Mouse (Mus musculus) embryonic stem cell, embryonic (primary cell): Measurements from ENCODE around the gene Rora.

Experiments
- CTCF ChIA-PET, 4 experiments: fragments of 300-600 bp in 2 of 4; fragments of 350-600 bp in 2 of 4; sonication (Branson Sonifier 250); formaldehyde crosslinking; loops; one replicate each; lab custom pipeline; 2022; ENCODE audit warnings: inconsistent platforms in 2 of 4; lab: Charles Lee
- POLR2A ChIA-PET, 4 experiments: fragments of 300-600 bp in 2 of 4; fragments of 350-600 bp in 2 of 4; sonication (Branson Sonifier 250); formaldehyde crosslinking; loops; one replicate each; lab custom pipeline; 2022; ENCODE audit warnings: antibody characterized with exemption in 4 of 4, inconsistent platforms in 1 of 4; lab: Charles Lee

The Rora gene

GRCm38 (mm10) chr9:69109618-69110300, 456.2 kb downstream of the Rora start:
- ChIA-PET POLR2A (no interaction called here), CTCF (interaction anchor here in 1 of 4 experiments (0.7 kb wide), 1 partner anchor 996 kb away, joined by 13 read pairs; no protein-coding TSS in a partner anchor)

GRCm38 (mm10) chr9:69110301-69110674, 456.7 kb downstream of the Rora start:
- CTCF ChIA-PET = interaction anchor here in 1 of 4 experiments (0.8 kb wide), 1 partner anchor 198 kb away, joined by 4 read pairs; no protein-coding TSS in a partner anchor
- POLR2A ChIA-PET = no interaction called here

GRCm38 (mm10) chr9:69110706-69111105, 457.1 kb downstream of the Rora start:
- POLR2A ChIA-PET = interaction anchor here in 1 of 4 experiments (0.9 kb wide), 1 partner anchor 11 kb away, joined by 3 read pairs; no protein-coding TSS in a partner anchor
- CTCF ChIA-PET = interaction anchor here in 2 of 4 experiments (0.6 to 0.8 kb wide), 2 partner anchors 199 to 271 kb away, joined by 4 read pairs; no protein-coding TSS in a partner anchor

- POLR2A ChIA-PET = interaction anchor here in 1 of 4 experiments (0.9 kb wide), 1 partner anchor 10 kb away, joined by 3 read pairs; no protein-coding TSS in a partner anchor
- CTCF ChIA-PET = interaction anchor here in 1 of 4 experiments (0.6 kb wide), 1 partner anchor 270 kb away, joined by 4 read pairs; no protein-coding TSS in a partner anchor
Observed at GRCm38 (mm10) chr9:69111539-69111938, 458.0 kb downstream of the Rora start.

- ChIA-PET POLR2A (no interaction called here), CTCF (no interaction called here)
Observed at GRCm38 (mm10) chr9:69114429-69114984, 460.9 kb downstream of the Rora start.

GRCm38 (mm10) chr9:69116740-69117139, 463.2 kb downstream of the Rora start:
- CTCF ChIA-PET = interaction anchor here in 2 of 4 experiments (0.7 kb wide), 2 partner anchors 30 to 1393 kb away, joined by 3 to 5 read pairs; no protein-coding TSS in a partner anchor
- POLR2A ChIA-PET = no interaction called here

- POLR2A ChIA-PET = no interaction called here
Observed at GRCm38 (mm10) chr9:69121117-69121740, 467.6 kb downstream of the Rora start.

GRCm38 (mm10) chr9:69125011-69125786, 471.6 kb downstream of the Rora start:
- POLR2A ChIA-PET = interaction anchor here in 1 of 4 experiments (0.5 to 0.9 kb wide), 2 partner anchors 43 to 189 kb away, joined by 3 read pairs; no protein-coding TSS in a partner anchor
- CTCF ChIA-PET = no interaction called here

More at GRCm38 (mm10) chr9:69121117-69121740, 467.6 kb downstream of the Rora start:
- CTCF ChIA-PET = interaction anchor here in 1 of 4 experiments (0.5 kb wide), 1 partner anchor 1678 kb away, joined by 3 read pairs; no protein-coding TSS in a partner anchor

DNA sequence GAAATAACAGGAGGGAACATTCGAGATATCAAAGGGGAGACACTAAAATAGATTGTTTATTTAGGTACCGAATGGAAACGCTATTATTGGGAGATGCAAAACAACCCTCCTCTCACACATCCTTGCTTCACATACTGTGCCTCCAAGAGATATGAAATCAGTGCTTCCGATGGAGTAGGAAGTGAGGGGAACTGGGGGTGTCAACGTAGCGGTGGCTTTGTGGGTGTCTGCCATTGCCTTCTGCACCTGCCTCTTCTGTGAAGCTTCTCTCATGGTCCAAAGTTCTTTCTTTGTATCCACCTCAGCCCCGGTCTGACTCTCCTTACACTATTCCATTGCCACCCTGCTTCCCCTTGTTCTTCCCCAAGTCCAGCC, 472.2 kb downstream of the Rora start:
- ChIA-PET CTCF (no interaction called here), POLR2A (no interaction called here)

- POLR2A ChIA-PET = interaction anchor here in 1 of 4 experiments (1.2 kb wide), 1 partner anchor 346 kb away, joined by 3 read pairs; no protein-coding TSS in a partner anchor
- CTCF ChIA-PET = no interaction called here
Observed at GRCm38 (mm10) chr9:69126595-69126994, 473.0 kb downstream of the Rora start.

DNA sequence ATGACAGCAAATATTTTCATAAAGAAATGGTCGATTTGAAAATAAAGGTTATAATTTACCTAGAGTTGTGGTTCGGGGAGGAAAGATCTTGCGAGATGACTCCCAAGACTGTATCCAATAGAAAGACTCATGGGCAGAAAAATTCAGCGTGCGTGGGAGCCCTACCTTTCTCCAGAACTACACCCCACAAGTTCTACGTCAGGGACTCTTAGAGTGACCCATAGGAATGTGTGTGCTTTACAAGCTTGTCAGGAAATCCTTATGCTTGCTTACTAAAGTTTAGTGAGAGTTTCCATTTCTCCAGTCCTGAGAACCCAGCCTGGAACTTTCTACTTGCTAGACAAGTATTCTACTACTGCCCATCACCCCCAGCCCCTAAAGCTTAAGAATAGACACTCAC, 474.7 kb downstream of the Rora start:
- POLR2A ChIA-PET = interaction anchor here in 2 of 4 experiments (0.6 to 1.2 kb wide), 2 partner anchors 9 to 72 kb away, joined by 3 to 5 read pairs; no protein-coding TSS in a partner anchor
- CTCF ChIA-PET = no interaction called here

DNA sequence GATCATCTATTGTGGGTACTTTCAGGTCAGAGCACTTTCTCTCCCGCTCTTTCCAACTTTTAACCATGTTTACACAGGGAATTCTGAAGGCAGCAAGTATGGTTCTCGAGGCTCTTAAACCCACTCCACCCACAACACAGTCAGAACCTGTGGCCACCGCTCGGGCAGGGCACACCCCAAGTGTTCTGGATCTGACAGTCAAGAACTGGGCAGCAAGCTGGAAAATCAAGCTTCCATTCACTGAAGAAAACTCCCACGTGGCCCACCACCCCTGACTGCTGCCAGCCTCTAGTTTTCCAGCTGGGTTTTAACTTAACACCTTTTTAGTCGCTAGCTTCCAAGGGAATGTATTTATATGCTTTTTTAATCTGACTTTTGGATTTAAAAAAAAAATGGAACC, 479.4 kb downstream of the Rora start:
- POLR2A ChIA-PET = no interaction called here

GRCm38 (mm10) chr9:69133696-69134095, 480.1 kb downstream of the Rora start:
- POLR2A ChIA-PET = no interaction called here
- CTCF ChIA-PET = interaction anchor here in 1 of 4 experiments (0.7 kb wide), 1 partner anchor 374 kb away, joined by 3 read pairs; no protein-coding TSS in a partner anchor

More for the DNA sequence above, 479.4 kb downstream of the Rora start:
- CTCF ChIA-PET = no interaction called here

GRCm38 (mm10) chr9:69134604-69135003, 481.0 kb downstream of the Rora start:
- ChIA-PET CTCF (interaction anchor here in 1 of 4 experiments (0.6 kb wide), 1 partner anchor 112 kb away, joined by 4 read pairs; no protein-coding TSS in a partner anchor), POLR2A (no interaction called here)

DNA sequence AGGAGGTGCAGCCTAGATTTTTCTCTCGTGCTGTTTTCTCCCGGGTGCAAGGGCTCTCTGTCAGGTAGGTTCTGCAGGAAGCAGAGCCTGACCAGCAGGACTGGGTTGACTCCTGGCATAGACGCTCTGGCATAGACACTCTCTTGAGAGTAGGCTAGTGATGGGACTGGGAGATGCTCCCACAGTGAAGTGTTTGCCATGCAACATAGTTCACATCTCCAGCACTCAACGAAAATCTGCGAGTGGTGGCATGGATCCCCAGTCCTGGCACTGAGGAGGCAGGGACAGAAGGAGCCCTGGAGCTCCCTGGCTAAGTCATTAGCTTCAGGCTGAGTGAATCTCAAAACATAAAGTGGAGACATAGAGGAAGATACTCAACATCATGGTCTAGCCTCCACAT, 483.2 kb downstream of the Rora start:
- ChIA-PET POLR2A (interaction anchor here in 1 of 4 experiments (1.0 kb wide), 1 partner anchor 9 kb away, joined by 5 read pairs; no protein-coding TSS in a partner anchor), CTCF (no interaction called here)

DNA sequence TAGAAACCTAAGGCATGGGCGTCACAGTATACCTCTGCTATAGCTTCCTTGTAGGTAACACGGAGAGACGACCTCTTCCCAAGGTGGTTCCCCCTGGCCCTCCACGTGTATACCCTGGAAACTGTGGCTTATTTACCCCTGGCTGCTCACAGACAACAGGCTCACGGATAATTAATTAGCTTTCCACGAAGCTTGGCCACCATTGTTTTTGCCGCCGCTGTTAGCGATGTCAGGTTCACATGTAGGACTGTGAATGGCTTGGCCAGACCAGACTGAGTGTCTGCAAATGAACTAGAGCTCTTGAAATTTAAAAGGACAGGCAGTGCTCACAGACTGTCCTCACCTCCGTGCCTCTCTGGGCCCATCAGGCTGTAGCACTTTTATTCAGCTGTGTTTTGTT, 483.8 kb downstream of the Rora start:
- ChIA-PET POLR2A (interaction anchor here in 1 of 4 experiments (1.0 kb wide), 1 partner anchor 9 kb away, joined by 5 read pairs; no protein-coding TSS in a partner anchor), CTCF (no interaction called here)

DNA sequence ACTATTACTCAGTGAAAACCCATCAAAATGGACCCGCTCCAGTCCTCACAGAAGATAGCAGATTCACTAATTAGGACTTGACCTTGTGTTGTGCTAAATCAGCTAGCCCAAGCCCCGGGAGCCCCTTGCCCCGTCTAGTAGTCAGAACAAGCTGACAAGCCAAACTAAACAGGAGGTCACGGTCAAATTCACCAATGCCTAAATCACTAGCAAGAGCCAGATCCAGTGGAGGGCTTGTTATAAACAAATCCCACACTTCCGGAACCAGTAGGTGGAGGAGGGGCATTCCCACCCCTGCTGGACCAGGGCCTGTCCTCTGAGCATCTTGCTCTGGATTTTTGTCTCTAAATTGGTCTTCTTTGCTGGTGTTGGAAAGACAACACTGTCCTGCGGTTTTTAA, 486.6 kb downstream of the Rora start:
- CTCF ChIA-PET = no interaction called here
- POLR2A ChIA-PET = no interaction called here

DNA sequence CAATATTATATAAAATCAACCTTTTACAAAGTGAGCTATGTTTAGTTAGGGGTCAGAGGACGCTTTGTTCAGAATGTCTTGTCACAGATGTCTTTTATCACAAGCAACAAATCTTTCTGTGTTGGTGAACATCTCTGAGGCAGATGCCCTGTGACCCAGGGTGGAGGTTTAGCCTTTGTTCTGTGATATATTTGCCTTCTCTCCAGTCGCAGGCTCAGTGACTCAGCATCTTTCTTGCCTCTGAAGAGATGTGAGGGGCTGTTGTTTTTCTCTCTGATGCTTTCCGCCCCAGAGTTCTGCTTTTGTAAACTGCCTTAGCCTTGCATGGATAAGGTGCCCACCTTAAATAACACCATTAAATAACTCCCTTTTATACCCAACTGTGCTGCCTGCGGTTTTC, 488.3 kb downstream of the Rora start:
- ChIA-PET CTCF (interaction anchor here in 1 of 4 experiments (1.0 kb wide), 1 partner anchor 19 kb away, joined by 3 read pairs; no protein-coding TSS in a partner anchor), POLR2A (no interaction called here)
